Mouse (Mus musculus): ENCODE results near the gene Rapgef1. TPM values are rescaled to one million over a fixed set of nuclear protein-coding genes. Genes with fewer than 3 reads are reported as not detected.

Gene Rapgef1
- total and polyA plus RNA-seq, 3 experiments = 24.3 to 43.3 (median 42.0) TPM

DNA sequence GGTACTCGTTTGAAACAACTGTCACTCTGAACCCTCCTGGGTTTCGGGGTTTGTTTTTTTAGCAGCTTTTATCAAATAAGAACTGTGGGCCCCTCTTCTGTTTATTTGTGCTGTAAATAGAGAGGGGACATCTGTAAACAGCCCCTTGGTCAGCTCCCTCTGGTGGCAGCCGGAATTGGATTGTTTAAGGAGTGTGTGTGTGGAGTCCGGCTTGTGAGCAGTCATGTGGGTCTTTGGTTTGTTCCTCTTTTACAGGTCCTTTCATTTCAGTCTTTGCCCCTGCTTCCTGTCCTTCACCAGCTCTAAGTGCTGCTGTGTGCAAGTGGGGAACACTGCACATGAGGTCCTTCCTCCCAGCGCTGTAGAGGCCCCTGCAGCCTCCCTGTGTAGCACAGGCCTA is 119.8 kb downstream of the Rapgef1 start:
- Histone ChIP-seq H3K27me3 (ENCODE audit: insufficient read depth, low read length) (peaks cover 5% of the 10 kb centered on the region; the same call in 1 of the 2 replicates), H3K9me3 (replicated peaks) (no peaks in the 10 kb centered on the region), H3K36me3 (replicated peaks) (peaks cover 62% of the 10 kb centered on the region), H3K4me1 (ENCODE audit: insufficient read depth, low read depth, low read length) (no peaks in the 10 kb centered on the region), H3K4me3 (ENCODE audit: low read depth, low read length) (no peak overlapping the region)
- TF ChIP-seq POLR2AphosphoS5 (IDR thresholded peaks at IDR 0.05; ENCODE audit: insufficient replicate concordance, low read depth, low read length) = no peak
- no peak for TF ChIP-seq TAL1 (conservative IDR thresholded peaks at IDR 0.05; ENCODE audit: low read depth, low read length)
- TF ChIP-seq GATA2 (IDR thresholded peaks at IDR 0.05; ENCODE audit: borderline replicate concordance, low read depth, low read length) = no peak
- TF ChIP-seq GATA1 (IDR thresholded peaks at IDR 0.05; ENCODE audit: borderline replicate concordance, low read length) = no peak
- no peak for TF ChIP-seq CTCF (IDR thresholded peaks at IDR 0.05; ENCODE audit: low read depth, low read length)
- no peak for ATAC-seq (ENCODE audit: extremely low read depth, insufficient number of reproducible peaks, low FRiP score, poor library complexity, severe bottlenecking)
- no peak for DNase-seq (ENCODE audit: low spot score)

GRCm38 (mm10) chr2:29741207-29741606 is 121.7 kb downstream of the Rapgef1 start:
- Histone ChIP-seq H3K9me3 (replicated peaks) (no peaks in the 10 kb centered on the region), H3K4me1 (ENCODE audit: insufficient read depth, low read depth, low read length) (no peaks in the 10 kb centered on the region), H3K27me3 (ENCODE audit: insufficient read depth, low read length) (peaks cover 16% of the 10 kb centered on the region), H3K36me3 (replicated peaks) (peaks cover 44% of the 10 kb centered on the region), H3K4me3 (ENCODE audit: low read depth, low read length) (no peak overlapping the region)
- DNase-seq (ENCODE audit: low spot score) (no peak), ATAC-seq (ENCODE audit: extremely low read depth, insufficient number of reproducible peaks, low FRiP score, poor library complexity, severe bottlenecking) (no peak)
- no peak for TF ChIP-seq TAL1 (conservative IDR thresholded peaks at IDR 0.05; ENCODE audit: low read depth, low read length)
- TF ChIP-seq GATA2 (IDR thresholded peaks at IDR 0.05; ENCODE audit: borderline replicate concordance, low read depth, low read length) = no peak
- TF ChIP-seq CTCF (IDR thresholded peaks at IDR 0.05; ENCODE audit: low read depth, low read length) = no peak
- TF ChIP-seq POLR2AphosphoS5 (IDR thresholded peaks at IDR 0.05; ENCODE audit: insufficient replicate concordance, low read depth, low read length) = no peak
- TF ChIP-seq GATA1 (IDR thresholded peaks at IDR 0.05; ENCODE audit: borderline replicate concordance, low read length) = no peak

GRCm38 (mm10) chr2:29744256-29744655 is 124.7 kb downstream of the Rapgef1 start:
- H3K4me3 ChIP-seq (ENCODE audit: low read depth, low read length) = no peak overlapping the region
- no peaks in the 10 kb centered on the region for H3K9me3 ChIP-seq (replicated peaks)
- ATAC-seq (ENCODE audit: extremely low read depth, insufficient number of reproducible peaks, low FRiP score, poor library complexity, severe bottlenecking) (no peak), DNase-seq (ENCODE audit: low spot score) (no peak)
- H3K4me1 ChIP-seq (ENCODE audit: insufficient read depth, low read depth, low read length) = no peaks in the 10 kb centered on the region
- no peak for TF ChIP-seq TAL1 (conservative IDR thresholded peaks at IDR 0.05; ENCODE audit: low read depth, low read length)
- TF ChIP-seq GATA1 (IDR thresholded peaks at IDR 0.05; ENCODE audit: borderline replicate concordance, low read length) = no peak
- no peak for TF ChIP-seq GATA2 (IDR thresholded peaks at IDR 0.05; ENCODE audit: borderline replicate concordance, low read depth, low read length)
- no peak for TF ChIP-seq CTCF (IDR thresholded peaks at IDR 0.05; ENCODE audit: low read depth, low read length)
- no peak for TF ChIP-seq POLR2AphosphoS5 (IDR thresholded peaks at IDR 0.05; ENCODE audit: insufficient replicate concordance, low read depth, low read length)
- peaks cover 22% of the 10 kb centered on the region for H3K27me3 ChIP-seq (ENCODE audit: insufficient read depth, low read length)
- H3K36me3 ChIP-seq (replicated peaks) = peaks cover 14% of the 10 kb centered on the region

DNA sequence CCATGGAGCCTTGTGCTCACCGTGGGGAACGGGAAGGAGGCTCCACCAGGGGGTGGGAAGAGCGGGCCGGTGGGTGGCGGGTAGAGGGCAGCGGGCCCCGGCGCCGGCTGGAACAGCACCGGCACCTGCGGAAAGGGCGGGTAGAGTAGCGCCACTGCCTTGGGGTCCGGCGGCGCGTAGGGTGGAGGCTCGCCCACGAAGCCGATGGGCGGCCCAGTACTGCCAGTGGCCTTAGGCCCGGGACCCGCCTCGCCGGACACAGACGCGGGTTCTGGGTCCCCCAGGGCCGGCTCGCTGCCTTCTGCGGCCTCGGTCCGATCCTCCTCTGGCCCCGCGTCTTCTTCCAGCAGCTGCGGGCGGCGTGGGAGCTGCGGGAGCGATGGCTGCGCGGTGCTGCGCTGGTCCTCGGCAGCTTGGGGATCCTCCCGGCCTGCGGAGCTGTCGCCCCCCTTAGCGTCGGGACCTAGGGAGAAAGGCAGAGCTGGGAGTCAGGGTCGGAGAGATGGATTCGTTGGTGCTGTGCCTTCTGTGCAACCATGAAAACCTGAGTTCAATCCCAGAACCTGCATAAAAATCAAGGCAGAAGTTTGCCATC is 127.8 kb downstream of the Rapgef1 start:
- H3K9me3 ChIP-seq (replicated peaks) = no peaks in the 10 kb centered on the region
- H3K27me3 ChIP-seq (ENCODE audit: insufficient read depth, low read length) = peaks cover 25% of the 10 kb centered on the region
- no peaks in the 10 kb centered on the region for H3K4me1 ChIP-seq (ENCODE audit: insufficient read depth, low read depth, low read length)
- TF ChIP-seq POLR2AphosphoS5 (IDR thresholded peaks at IDR 0.05; ENCODE audit: insufficient replicate concordance, low read depth, low read length) = no peak
- no peak for TF ChIP-seq GATA1 (IDR thresholded peaks at IDR 0.05; ENCODE audit: borderline replicate concordance, low read length)
- TF ChIP-seq TAL1 (conservative IDR thresholded peaks at IDR 0.05; ENCODE audit: low read depth, low read length) = no peak
- TF ChIP-seq GATA2 (IDR thresholded peaks at IDR 0.05; ENCODE audit: borderline replicate concordance, low read depth, low read length) = no peak
- no peak for TF ChIP-seq CTCF (IDR thresholded peaks at IDR 0.05; ENCODE audit: low read depth, low read length)
- DNase-seq (ENCODE audit: low spot score) (no peak), ATAC-seq (ENCODE audit: extremely low read depth, insufficient number of reproducible peaks, low FRiP score, poor library complexity, severe bottlenecking) (no peak)
- no peak overlapping the region for H3K4me3 ChIP-seq (ENCODE audit: low read depth, low read length)
- no peaks in the 10 kb centered on the region for H3K36me3 ChIP-seq (replicated peaks)

GRCm38 (mm10) chr2:29747852-29748251 is 128.3 kb downstream of the Rapgef1 start:
- Histone ChIP-seq H3K36me3 (replicated peaks) (no peaks in the 10 kb centered on the region), H3K27me3 (ENCODE audit: insufficient read depth, low read length) (peaks cover 22% of the 10 kb centered on the region), H3K4me3 (ENCODE audit: low read depth, low read length) (no peak overlapping the region), H3K9me3 (replicated peaks) (no peaks in the 10 kb centered on the region), H3K4me1 (ENCODE audit: insufficient read depth, low read depth, low read length) (no peaks in the 10 kb centered on the region)
- DNase-seq (ENCODE audit: low spot score) (no peak), ATAC-seq (ENCODE audit: extremely low read depth, insufficient number of reproducible peaks, low FRiP score, poor library complexity, severe bottlenecking) (no peak)
- TF ChIP-seq TAL1 (conservative IDR thresholded peaks at IDR 0.05; ENCODE audit: low read depth, low read length) = no peak
- no peak for TF ChIP-seq GATA2 (IDR thresholded peaks at IDR 0.05; ENCODE audit: borderline replicate concordance, low read depth, low read length)
- no peak for TF ChIP-seq CTCF (IDR thresholded peaks at IDR 0.05; ENCODE audit: low read depth, low read length)
- no peak for TF ChIP-seq POLR2AphosphoS5 (IDR thresholded peaks at IDR 0.05; ENCODE audit: insufficient replicate concordance, low read depth, low read length)
- TF ChIP-seq GATA1 (IDR thresholded peaks at IDR 0.05; ENCODE audit: borderline replicate concordance, low read length) = no peak

DNA sequence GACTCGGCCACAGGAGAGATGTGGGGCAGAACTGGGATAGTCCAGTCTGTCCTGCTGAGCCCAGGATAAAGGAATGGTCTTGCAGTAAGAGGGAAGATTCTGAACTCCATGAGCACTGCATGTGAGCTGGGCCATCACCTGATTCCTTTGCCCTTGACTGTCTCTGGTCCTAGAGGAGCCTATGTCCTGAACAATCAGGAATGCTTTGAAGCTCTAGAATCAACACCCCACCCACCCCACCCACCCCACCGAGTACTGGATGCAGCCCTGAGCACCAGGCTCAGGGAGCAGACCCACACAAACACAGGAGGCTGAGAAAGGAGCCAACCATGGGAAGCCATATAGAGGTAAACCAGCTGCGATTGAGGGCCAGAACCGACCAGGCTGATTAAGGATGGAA is 129.0 kb downstream of the Rapgef1 start:
- peaks cover 26% of the 10 kb centered on the region for H3K27me3 ChIP-seq (ENCODE audit: insufficient read depth, low read length)
- H3K9me3 ChIP-seq (replicated peaks) = no peaks in the 10 kb centered on the region
- DNase-seq (ENCODE audit: low spot score) = no peak
- no peak for ATAC-seq (ENCODE audit: extremely low read depth, insufficient number of reproducible peaks, low FRiP score, poor library complexity, severe bottlenecking)
- H3K4me1 ChIP-seq (ENCODE audit: insufficient read depth, low read depth, low read length) = no peaks in the 10 kb centered on the region
- H3K4me3 ChIP-seq (ENCODE audit: low read depth, low read length) = no peak overlapping the region
- no peaks in the 10 kb centered on the region for H3K36me3 ChIP-seq (replicated peaks)
- no peak for TF ChIP-seq GATA2 (IDR thresholded peaks at IDR 0.05; ENCODE audit: borderline replicate concordance, low read depth, low read length)

Measured in G1E (cell line).